Mouse (Mus musculus): ENCODE measurements around the gene Ube2v1. TPM values are rescaled to one million over a fixed set of nuclear protein-coding genes. Genes with fewer than 3 reads are reported as not detected.

Gene Ube2v1
- polyA plus RNA-seq, 1 experiment from 2014 or later, result 234 TPM

GRCm38 (mm10) chr2:167578521-167578920, 53.4 kb downstream of the Ube2v1 start:
- Histone ChIP-seq H3K9ac (ENCODE audit: low read length) (no peak overlapping the region), H3K27ac (replicated peaks) (no peak overlapping the region), H3K36me3 (ENCODE audit: control insufficient read depth, insufficient read depth, low read length) (no peaks in the 10 kb centered on the region), H3K4me1 (replicated peaks; ENCODE audit: control insufficient read depth, insufficient read depth) (no peaks in the 10 kb centered on the region), H3K4me3 (ENCODE audit: low read depth, low read length) (no peak overlapping the region), H3K4me2 (replicated peaks; ENCODE audit: low read depth) (no peak overlapping the region), H3K9me3 (ENCODE audit: control insufficient read depth, low read length) (no peaks in the 10 kb centered on the region), H3K27me3 (ENCODE audit: control insufficient read depth, insufficient read depth, low read length) (no peaks in the 10 kb centered on the region)
- TF ChIP-seq EP300 (optimal IDR thresholded peaks at IDR 0.05) (no peak), CTCF (IDR thresholded peaks at IDR 0.05; ENCODE audit: low read depth) (no peak)
- no peak for DNase-seq (ENCODE audit: low spot score)
- no peak; the same call in 1 of the 2 replicates for ATAC-seq (ENCODE audit: low FRiP score, low TSS enrichment)
- WGBS, result 41% methylated on average over 5 of the region's 5 CpGs

GRCm38 (mm10) chr2:167577186-167577785, 54.6 kb downstream of the Ube2v1 start:
- Histone ChIP-seq H3K9ac (ENCODE audit: low read length) (no peak overlapping the region), H3K36me3 (ENCODE audit: control insufficient read depth, insufficient read depth, low read length) (no peaks in the 10 kb centered on the region), H3K27me3 (ENCODE audit: control insufficient read depth, insufficient read depth, low read length) (no peaks in the 10 kb centered on the region), H3K4me3 (ENCODE audit: low read depth, low read length) (no peak overlapping the region), H3K4me2 (replicated peaks; ENCODE audit: low read depth) (no peak overlapping the region), H3K9me3 (ENCODE audit: control insufficient read depth, low read length) (no peaks in the 10 kb centered on the region), H3K4me1 (replicated peaks; ENCODE audit: control insufficient read depth, insufficient read depth) (no peaks in the 10 kb centered on the region), H3K27ac (replicated peaks) (no peak overlapping the region)
- no peak for DNase-seq (ENCODE audit: low spot score)
- TF ChIP-seq EP300 (optimal IDR thresholded peaks at IDR 0.05), result no peak
- no peak for TF ChIP-seq CTCF (IDR thresholded peaks at IDR 0.05; ENCODE audit: low read depth)
- 65% methylated on average over 9 of the region's 9 CpGs for WGBS
- no peak for ATAC-seq (ENCODE audit: low FRiP score, low TSS enrichment)

- Histone ChIP-seq H3K27me3 (ENCODE audit: control insufficient read depth, insufficient read depth, low read length) (no peaks in the 10 kb centered on the region), H3K36me3 (ENCODE audit: control insufficient read depth, insufficient read depth, low read length) (no peaks in the 10 kb centered on the region), H3K9me3 (ENCODE audit: control insufficient read depth, low read length) (no peaks in the 10 kb centered on the region), H3K9ac (ENCODE audit: low read length) (no peak overlapping the region), H3K27ac (replicated peaks) (no peak overlapping the region), H3K4me1 (replicated peaks; ENCODE audit: control insufficient read depth, insufficient read depth) (no peaks in the 10 kb centered on the region), H3K4me3 (ENCODE audit: low read depth, low read length) (no peak overlapping the region), H3K4me2 (replicated peaks; ENCODE audit: low read depth) (no peak overlapping the region)
- ATAC-seq (ENCODE audit: low FRiP score, low TSS enrichment) (no peak), DNase-seq (ENCODE audit: low spot score) (no peak)
- TF ChIP-seq EP300 (optimal IDR thresholded peaks at IDR 0.05) (no peak), CTCF (IDR thresholded peaks at IDR 0.05; ENCODE audit: low read depth) (no peak)
- WGBS, result 80% methylated on average over 8 of the region's 8 CpGs
Observed at GRCm38 (mm10) chr2:167576121-167576620, 55.7 kb downstream of the Ube2v1 start.

- Histone ChIP-seq H3K27me3 (ENCODE audit: control insufficient read depth, insufficient read depth, low read length) (no peaks in the 10 kb centered on the region), H3K36me3 (ENCODE audit: control insufficient read depth, insufficient read depth, low read length) (no peaks in the 10 kb centered on the region), H3K27ac (replicated peaks) (no peak overlapping the region), H3K4me2 (replicated peaks; ENCODE audit: low read depth) (no peak overlapping the region), H3K4me1 (replicated peaks; ENCODE audit: control insufficient read depth, insufficient read depth) (no peaks in the 10 kb centered on the region), H3K4me3 (ENCODE audit: low read depth, low read length) (no peak overlapping the region), H3K9ac (ENCODE audit: low read length) (no peak overlapping the region), H3K9me3 (ENCODE audit: control insufficient read depth, low read length) (no peaks in the 10 kb centered on the region)
- TF ChIP-seq CTCF (IDR thresholded peaks at IDR 0.05; ENCODE audit: low read depth) (no peak), EP300 (optimal IDR thresholded peaks at IDR 0.05) (no peak)
- WGBS, result 83% methylated on average over 7 of the region's 7 CpGs
- no peak for ATAC-seq (ENCODE audit: low FRiP score, low TSS enrichment)
- no peak for DNase-seq (ENCODE audit: low spot score)
Observed at GRCm38 (mm10) chr2:167575581-167575980, 56.3 kb downstream of the Ube2v1 start.

- Histone ChIP-seq H3K4me1 (replicated peaks; ENCODE audit: control insufficient read depth, insufficient read depth) (no peaks in the 10 kb centered on the region), H3K9me3 (ENCODE audit: control insufficient read depth, low read length) (no peaks in the 10 kb centered on the region), H3K27me3 (ENCODE audit: control insufficient read depth, insufficient read depth, low read length) (no peaks in the 10 kb centered on the region), H3K4me2 (replicated peaks; ENCODE audit: low read depth) (no peak overlapping the region), H3K9ac (ENCODE audit: low read length) (no peak overlapping the region), H3K36me3 (ENCODE audit: control insufficient read depth, insufficient read depth, low read length) (no peaks in the 10 kb centered on the region), H3K4me3 (ENCODE audit: low read depth, low read length) (no peak overlapping the region), H3K27ac (replicated peaks) (no peak overlapping the region)
- DNase-seq (ENCODE audit: low spot score), result peak; percentile 50
- 39% methylated on average over 9 of the region's 9 CpGs for WGBS
- peak; percentile 61; the same call in 1 of the 2 replicates for ATAC-seq (ENCODE audit: low FRiP score, low TSS enrichment)
- no peak for TF ChIP-seq EP300 (optimal IDR thresholded peaks at IDR 0.05)
- TF ChIP-seq CTCF (IDR thresholded peaks at IDR 0.05; ENCODE audit: low read depth), result no peak
Observed at GRCm38 (mm10) chr2:167574814-167575213, 57.1 kb downstream of the Ube2v1 start.

GRCm38 (mm10) chr2:167571442-167572220, 60.3 kb downstream of the Ube2v1 start:
- no peak for TF ChIP-seq EP300 (optimal IDR thresholded peaks at IDR 0.05)
- no peak for TF ChIP-seq CTCF (IDR thresholded peaks at IDR 0.05; ENCODE audit: low read depth)
- no peaks in the 10 kb centered on the region for H3K36me3 ChIP-seq (ENCODE audit: control insufficient read depth, insufficient read depth, low read length)
- H3K4me3 ChIP-seq (ENCODE audit: low read depth, low read length), result no peak overlapping the region
- H3K4me1 ChIP-seq (replicated peaks; ENCODE audit: control insufficient read depth, insufficient read depth), result no peaks in the 10 kb centered on the region
- no peak overlapping the region for H3K9ac ChIP-seq (ENCODE audit: low read length)
- H3K9me3 ChIP-seq (ENCODE audit: control insufficient read depth, low read length), result no peaks in the 10 kb centered on the region
- H3K4me2 ChIP-seq (replicated peaks; ENCODE audit: low read depth), result no peak overlapping the region
- no peaks in the 10 kb centered on the region for H3K27me3 ChIP-seq (ENCODE audit: control insufficient read depth, insufficient read depth, low read length)
- 86% methylated on average over 18 of the region's 18 CpGs for WGBS
- ATAC-seq (ENCODE audit: low FRiP score, low TSS enrichment) (no peak), DNase-seq (ENCODE audit: low spot score) (no peak)
- no peak overlapping the region for H3K27ac ChIP-seq (replicated peaks)

Measured in stomach, postnatal 0 days (tissue).